Mouse (Mus musculus): ENCODE results near the gene Slc39a8. TPM values are rescaled to one million over a fixed set of nuclear protein-coding genes. Genes with fewer than 3 reads are reported as not detected.

Slc39a8 gene
- 11.9 and 15.1 TPM in 2 replicates for polyA plus RNA-seq (2015; fragmentation: Nextera tagmentation; extraction: Ambion mirVana)

DNA sequence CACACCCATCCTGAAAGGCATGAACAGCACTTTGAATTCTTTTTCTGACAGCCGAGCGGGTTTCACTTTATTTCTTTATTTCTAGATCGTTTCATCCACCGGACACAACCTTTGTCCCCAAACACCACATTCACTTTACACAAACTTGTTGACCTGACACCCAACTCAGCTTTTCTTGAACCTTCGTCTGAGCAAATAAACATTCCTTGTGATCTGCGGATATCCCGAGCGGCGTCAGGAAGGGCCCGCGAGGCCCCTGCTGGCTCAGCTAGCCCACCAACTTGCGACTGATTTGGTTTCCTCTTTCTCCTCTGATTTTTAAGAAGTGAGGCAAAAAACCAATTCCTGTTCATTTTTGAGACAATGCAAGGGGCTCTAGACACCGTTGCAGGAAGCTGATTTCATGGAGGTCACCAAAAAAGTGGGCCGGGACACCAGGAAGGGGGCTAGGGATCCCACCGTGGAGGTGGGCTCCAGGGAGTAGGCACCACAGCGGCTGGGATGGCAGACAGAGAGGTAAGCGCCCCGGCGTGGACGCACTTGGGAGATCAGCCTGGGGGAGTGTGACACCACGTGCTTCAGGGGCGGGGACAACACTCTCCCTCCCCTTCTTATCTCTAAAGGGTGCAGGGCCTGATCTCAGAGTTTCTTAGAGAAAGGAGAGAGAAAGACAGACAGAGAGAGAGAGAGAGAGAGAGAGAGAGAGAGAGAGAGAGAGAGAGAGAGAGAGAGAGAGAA is at the start of gene Slc39a8:
TSS of gene Slc39a8 (plus strand) at position 264 of the 738 bp plus-strand sequence.
- Histone ChIP-seq H3K9ac (peak within 1 kb of the TSS; percentile 63), H3K4me2 (peak within 1 kb of the TSS; percentile 97), H3K9me3 (replicated peaks) (no peaks in the 10 kb centered on the region), H3K27ac (peak within 1 kb of the TSS; percentile 78), H3K4me1 (replicated peaks) (peaks cover 15% of the 10 kb centered on the region), H3K4me3 (peak within 1 kb of the TSS; percentile 60), H3K36me3 (no peaks in the 10 kb centered on the region), H3K27me3 (no peaks in the 10 kb centered on the region)
- 2% methylated on average over 22 of the region's 22 CpGs for WGBS
- peak; percentile 92 for ATAC-seq (replicated peaks; ENCODE audit: insufficient number of reproducible peaks, insufficient read depth, low FRiP score, low read depth)

GRCm38 (mm10) chr3:135785065-135785464 is 40.0 kb upstream of the Slc39a8 start:
- H3K4me2 ChIP-seq: no peak overlapping the region
- no peaks in the 10 kb centered on the region for H3K27me3 ChIP-seq
- no peaks in the 10 kb centered on the region for H3K36me3 ChIP-seq
- WGBS: 78% methylated on average over 7 of the region's 7 CpGs
- H3K4me3 ChIP-seq: no peak overlapping the region
- H3K9ac ChIP-seq: no peak overlapping the region
- H3K9me3 ChIP-seq (replicated peaks): no peaks in the 10 kb centered on the region
- no peaks in the 10 kb centered on the region for H3K4me1 ChIP-seq (replicated peaks)
- ATAC-seq (replicated peaks; ENCODE audit: insufficient number of reproducible peaks, insufficient read depth, low FRiP score, low read depth): no peak
- no peak overlapping the region for H3K27ac ChIP-seq

GRCm38 (mm10) chr3:135796117-135796516 is 29.0 kb upstream of the Slc39a8 start:
- no peak overlapping the region for H3K4me3 ChIP-seq
- H3K27ac ChIP-seq: no peak overlapping the region
- H3K27me3 ChIP-seq: no peaks in the 10 kb centered on the region
- H3K4me1 ChIP-seq (replicated peaks): no peaks in the 10 kb centered on the region
- H3K4me2 ChIP-seq: no peak overlapping the region
- WGBS: 82% methylated on average over 6 of the region's 6 CpGs
- H3K36me3 ChIP-seq: no peaks in the 10 kb centered on the region
- H3K9ac ChIP-seq: no peak overlapping the region
- H3K9me3 ChIP-seq (replicated peaks): no peaks in the 10 kb centered on the region
- no peak for ATAC-seq (replicated peaks; ENCODE audit: insufficient number of reproducible peaks, insufficient read depth, low FRiP score, low read depth)

DNA sequence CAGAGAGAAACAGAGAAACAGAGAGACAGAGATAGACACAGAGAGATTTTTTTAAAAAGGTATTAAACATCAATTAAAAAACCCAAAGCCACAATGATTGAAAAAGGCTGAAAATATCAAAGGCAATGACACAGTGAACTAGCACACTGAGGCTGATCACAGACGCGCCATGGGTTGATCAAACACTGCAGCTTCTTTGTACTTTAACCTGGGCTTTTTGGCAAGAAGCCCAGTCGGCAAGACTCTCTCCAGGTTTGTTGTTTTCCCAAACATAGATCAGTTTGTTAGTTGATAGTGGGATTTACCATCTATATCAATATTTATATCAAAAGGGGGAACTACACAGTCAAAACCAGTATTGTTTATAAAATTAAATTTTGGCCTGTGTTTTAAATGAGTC is 26.8 kb upstream of the Slc39a8 start:
- no peak for ATAC-seq (replicated peaks; ENCODE audit: insufficient number of reproducible peaks, insufficient read depth, low FRiP score, low read depth)
- H3K4me1 ChIP-seq (replicated peaks): no peaks in the 10 kb centered on the region
- H3K9me3 ChIP-seq (replicated peaks): no peaks in the 10 kb centered on the region
- no peak overlapping the region for H3K27ac ChIP-seq
- no peak overlapping the region for H3K4me3 ChIP-seq
- no peaks in the 10 kb centered on the region for H3K36me3 ChIP-seq
- H3K9ac ChIP-seq: no peak overlapping the region
- no peaks in the 10 kb centered on the region for H3K27me3 ChIP-seq
- no peak overlapping the region for H3K4me2 ChIP-seq
- WGBS: 59% methylated on average over 3 of the region's 3 CpGs

DNA sequence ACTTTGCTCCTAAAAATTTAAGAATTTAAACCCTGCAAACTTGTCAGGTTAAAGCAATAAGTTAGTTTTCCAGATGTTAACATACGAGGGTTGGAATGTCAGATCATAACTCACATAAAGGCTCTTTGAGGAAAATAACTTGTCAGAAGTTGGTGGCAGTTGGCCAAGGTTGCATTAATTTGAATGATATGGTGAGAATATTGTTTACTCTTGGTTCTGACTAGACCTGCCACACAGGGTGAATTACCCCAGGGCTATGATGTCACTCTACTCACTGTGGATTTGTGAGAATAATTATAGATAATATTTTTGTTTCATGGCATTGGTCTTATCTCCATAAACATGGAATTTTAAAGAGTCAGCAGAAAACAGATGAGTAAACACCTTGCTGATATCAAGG is 26.4 kb upstream of the Slc39a8 start:
- 53% methylated on average over 1 of the region's 1 CpGs for WGBS
- no peak overlapping the region for H3K4me3 ChIP-seq
- no peak overlapping the region for H3K27ac ChIP-seq
- H3K9me3 ChIP-seq (replicated peaks): no peaks in the 10 kb centered on the region
- no peak for ATAC-seq (replicated peaks; ENCODE audit: insufficient number of reproducible peaks, insufficient read depth, low FRiP score, low read depth)
- H3K27me3 ChIP-seq: no peaks in the 10 kb centered on the region
- H3K4me1 ChIP-seq (replicated peaks): no peaks in the 10 kb centered on the region
- H3K4me2 ChIP-seq: no peak overlapping the region
- no peak overlapping the region for H3K9ac ChIP-seq
- H3K36me3 ChIP-seq: no peaks in the 10 kb centered on the region

DNA sequence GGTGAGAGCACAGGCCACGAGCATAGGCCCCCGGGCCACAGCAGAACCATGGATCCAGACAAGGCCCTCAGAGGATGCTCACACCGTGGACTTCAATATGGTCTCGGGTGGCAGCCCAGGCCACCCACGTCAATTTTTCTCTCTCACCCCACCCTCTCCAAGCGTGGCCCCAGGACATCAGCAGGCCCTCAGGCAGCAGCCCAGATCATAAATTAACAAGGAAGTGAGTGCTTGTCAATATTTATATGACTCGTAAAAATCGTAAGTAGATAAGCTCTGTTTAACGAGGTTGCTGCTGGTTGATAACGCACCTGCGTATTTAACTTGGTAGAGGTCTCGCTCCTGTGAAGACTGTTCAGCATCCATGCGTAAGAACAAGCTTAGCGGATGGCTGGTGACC is 10.4 kb upstream of the Slc39a8 start:
- H3K9ac ChIP-seq: no peak overlapping the region
- no peak overlapping the region for H3K4me2 ChIP-seq
- H3K9me3 ChIP-seq (replicated peaks): no peaks in the 10 kb centered on the region
- WGBS: 86% methylated on average over 14 of the region's 14 CpGs
- H3K36me3 ChIP-seq: no peaks in the 10 kb centered on the region
- H3K4me1 ChIP-seq (replicated peaks): no peaks in the 10 kb centered on the region
- H3K4me3 ChIP-seq: no peak overlapping the region
- no peak for ATAC-seq (replicated peaks; ENCODE audit: insufficient number of reproducible peaks, insufficient read depth, low FRiP score, low read depth)
- no peak overlapping the region for H3K27ac ChIP-seq
- H3K27me3 ChIP-seq: no peaks in the 10 kb centered on the region

DNA sequence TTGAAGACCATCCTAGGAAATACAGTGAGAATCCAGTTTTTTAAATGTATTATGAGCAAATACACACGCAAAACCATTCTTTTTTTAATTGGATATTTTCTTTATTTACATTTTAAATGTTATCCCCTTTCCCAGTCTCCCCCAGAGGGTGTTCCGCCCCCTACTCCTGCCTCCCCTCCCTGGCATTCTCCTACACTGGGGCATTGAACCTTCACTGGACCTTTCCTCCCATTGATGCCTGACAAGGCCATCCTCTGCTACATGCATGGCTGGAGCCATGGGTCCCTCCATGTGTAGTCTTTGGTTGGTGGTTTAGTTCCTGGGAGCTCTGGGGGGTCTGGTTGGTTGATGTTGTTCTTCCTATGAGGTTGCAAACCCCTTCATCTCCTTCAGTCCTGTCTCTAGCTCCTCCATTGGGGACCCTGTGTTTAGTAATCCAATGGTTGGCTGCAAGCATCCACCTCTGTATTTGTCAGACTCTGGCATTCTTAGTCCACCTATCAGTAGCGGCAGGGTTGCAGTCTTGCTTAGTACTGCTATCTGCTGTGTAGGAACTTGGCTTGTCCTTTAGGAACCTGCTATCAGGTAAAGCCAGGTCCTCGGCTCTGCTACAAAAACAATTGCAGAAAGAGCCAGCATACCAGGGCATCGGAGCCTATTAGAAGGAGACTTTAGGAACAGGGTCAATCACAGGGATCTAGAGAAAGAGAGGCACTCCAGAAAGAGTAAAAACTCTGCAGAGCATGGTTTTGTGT is 8.9 kb upstream of the Slc39a8 start:
- no peak overlapping the region for H3K4me3 ChIP-seq
- no peak overlapping the region for H3K4me2 ChIP-seq
- no peaks in the 10 kb centered on the region for H3K9me3 ChIP-seq (replicated peaks)
- no peak overlapping the region for H3K9ac ChIP-seq
- H3K27me3 ChIP-seq: no peaks in the 10 kb centered on the region
- H3K4me1 ChIP-seq (replicated peaks): no peaks in the 10 kb centered on the region
- WGBS: 79% methylated on average over 5 of the region's 5 CpGs
- H3K36me3 ChIP-seq: no peaks in the 10 kb centered on the region
- no peak overlapping the region for H3K27ac ChIP-seq
- ATAC-seq (replicated peaks; ENCODE audit: insufficient number of reproducible peaks, insufficient read depth, low FRiP score, low read depth): no peak

GRCm38 (mm10) chr3:135817124-135817523 is 8.0 kb upstream of the Slc39a8 start:
- Histone ChIP-seq H3K9ac (no peak overlapping the region), H3K4me1 (replicated peaks) (no peaks in the 10 kb centered on the region), H3K4me3 (no peak overlapping the region), H3K27me3 (no peaks in the 10 kb centered on the region), H3K27ac (no peak overlapping the region), H3K4me2 (no peak overlapping the region), H3K36me3 (no peaks in the 10 kb centered on the region), H3K9me3 (replicated peaks) (no peaks in the 10 kb centered on the region)
- WGBS: 74% methylated on average over 1 of the region's 1 CpGs
- no peak for ATAC-seq (replicated peaks; ENCODE audit: insufficient number of reproducible peaks, insufficient read depth, low FRiP score, low read depth)

DNA sequence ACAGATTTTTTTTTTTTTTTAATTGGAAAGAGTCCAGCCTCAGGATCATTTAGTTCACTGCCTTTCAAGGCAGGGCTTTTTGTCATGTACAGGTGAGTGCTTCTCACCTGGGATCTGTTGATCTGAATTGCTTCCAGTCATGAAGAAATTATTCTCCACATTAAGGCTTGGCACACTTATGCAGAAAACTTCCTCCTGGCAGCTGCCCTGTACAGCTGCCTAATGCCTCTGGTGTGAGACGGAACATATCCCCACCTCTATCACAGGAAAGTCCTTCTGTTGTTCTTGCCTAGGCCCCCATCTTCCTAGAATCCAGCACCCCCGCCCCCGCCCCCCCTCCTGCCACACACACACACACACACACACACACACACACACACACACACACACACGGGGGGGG is 643 bp upstream of the Slc39a8 start:
- no peak overlapping the region for H3K27ac ChIP-seq
- peaks cover 15% of the 10 kb centered on the region for H3K4me1 ChIP-seq (replicated peaks)
- no peak overlapping the region for H3K9ac ChIP-seq
- H3K9me3 ChIP-seq (replicated peaks): no peaks in the 10 kb centered on the region
- peak overlapping the region; percentile 97 for H3K4me2 ChIP-seq
- peak overlapping the region; percentile 60 for H3K4me3 ChIP-seq
- H3K36me3 ChIP-seq: no peaks in the 10 kb centered on the region
- WGBS: 14% methylated on average over 1 of the region's 4 CpGs
- ATAC-seq (replicated peaks; ENCODE audit: insufficient number of reproducible peaks, insufficient read depth, low FRiP score, low read depth): no peak
- H3K27me3 ChIP-seq: no peaks in the 10 kb centered on the region

- peak overlapping the region; percentile 60 for H3K4me3 ChIP-seq
- WGBS: under 1% methylated on average over 54 of the region's 57 CpGs
- no peaks in the 10 kb centered on the region for H3K27me3 ChIP-seq
- H3K36me3 ChIP-seq: no peaks in the 10 kb centered on the region
- peak; percentile 53 for ATAC-seq (replicated peaks; ENCODE audit: insufficient number of reproducible peaks, insufficient read depth, low FRiP score, low read depth)
- H3K4me1 ChIP-seq (replicated peaks): peaks cover 15% of the 10 kb centered on the region
- H3K27ac ChIP-seq: peak overlapping the region; percentile 78
- peak overlapping the region; percentile 97 for H3K4me2 ChIP-seq
- no peaks in the 10 kb centered on the region for H3K9me3 ChIP-seq (replicated peaks)
- H3K9ac ChIP-seq: peak overlapping the region; percentile 63
These were observed 940 bp downstream of the Slc39a8 start for GRCm38 (mm10) chr3:135825754-135826683.

GRCm38 (mm10) chr3:135826684-135827249 is 1.7 kb downstream of the Slc39a8 start:
- Histone ChIP-seq H3K27me3 (no peaks in the 10 kb centered on the region), H3K36me3 (no peaks in the 10 kb centered on the region), H3K4me3 (peak overlapping the region; percentile 60), H3K9ac (peak overlapping the region; percentile 63), H3K4me1 (replicated peaks) (peaks cover 15% of the 10 kb centered on the region), H3K9me3 (replicated peaks) (no peaks in the 10 kb centered on the region), H3K4me2 (peak overlapping the region; percentile 97), H3K27ac (no peak overlapping the region)
- no peak for ATAC-seq (replicated peaks; ENCODE audit: insufficient number of reproducible peaks, insufficient read depth, low FRiP score, low read depth)
- WGBS: 24% methylated on average over 12 of the region's 12 CpGs

Measured in heart, embryonic 15.5 days (tissue).